Mouse (Mus musculus) G1E (cell line): ENCODE data around the gene Fads6. TPM values are rescaled to one million over a fixed set of nuclear protein-coding genes. Genes with fewer than 3 reads are reported as not detected.

Source experiments
- ATAC-seq: 2 replicates; pipeline ENCODE4 v1.8.0; 2016; ENCODE audit warnings: mild to moderate bottlenecking; ENCODE audit not compliant: insufficient number of reproducible peaks, poor library complexity, low FRiP score, severe bottlenecking; ENCODE audit errors: extremely low read depth
- DNase-seq: peaks from one replicate; pipeline ENCODE4 v3.0.0; 2012; ENCODE audit warnings: low spot score
- H3K27me3 ChIP-seq: 2 replicates; pipeline ENCODE4 v1.6.1; 2012; ENCODE audit warnings: mild to moderate bottlenecking, low read length, inconsistent platforms; ENCODE audit not compliant: insufficient read depth
- H3K36me3 ChIP-seq: replicated peaks from 2 replicates; pipeline ENCODE3; 2012; ENCODE audit warnings: mild to moderate bottlenecking, inconsistent platforms
- H3K4me1 ChIP-seq: 2 replicates; pipeline ENCODE4 v1.6.1; 2012; ENCODE audit warnings: low read depth, low read length, inconsistent platforms, mixed read lengths; ENCODE audit not compliant: insufficient read depth
- H3K4me3 ChIP-seq: 2 replicates; pipeline ENCODE4 v1.5.1; 2012; ENCODE audit warnings: low read depth, mild to moderate bottlenecking, inconsistent platforms, low read length, moderate library complexity, mixed read lengths
- H3K9me3 ChIP-seq: replicated peaks from 2 replicates; pipeline ENCODE4 v1.6.1; 2012; ENCODE audit warnings: inconsistent platforms
- CTCF ChIP-seq: IDR thresholded peaks from 2 replicates; pipeline ENCODE4 v1.5.1; 2012; ENCODE audit warnings: low read depth, low read length, inconsistent platforms, mixed read lengths
- GATA1 ChIP-seq: IDR thresholded peaks from 2 replicates; pipeline ENCODE4 v1.6.1; 2012; ENCODE audit warnings: borderline replicate concordance, low read length, inconsistent platforms, mixed read lengths
- GATA2 ChIP-seq: IDR thresholded peaks from 2 replicates; pipeline ENCODE4 v1.6.1; 2012; ENCODE audit warnings: low read depth, low read length, inconsistent platforms, borderline replicate concordance
- POLR2AphosphoS5 ChIP-seq: IDR thresholded peaks from 2 replicates; pipeline ENCODE4 v1.6.1; 2012; ENCODE audit warnings: low read depth, low read length, inconsistent platforms; ENCODE audit not compliant: insufficient replicate concordance
- TAL1 ChIP-seq: conservative IDR thresholded peaks from 2 replicates; pipeline ENCODE4 v1.6.1; 2012; ENCODE audit warnings: low read depth, low read length, inconsistent platforms, mixed read lengths
- polyA plus RNA-seq: library from polyadenylated mRNA; stranded (reverse); fragments of >175 nt; gene quantifications from 2 replicates; pipeline ENCODE4 v1.2.3, GENCODE M21; 2012
- total RNA-seq, 2 experiments: library from RNA; stranded (forward) in 1 of 2; stranded (reverse) in 1 of 2; fragments of 200-1000 nt in 1 of 2; fragments of >200 nt in 1 of 2; fragmentation: Nextera tagmentation in 1 of 2; gene quantifications; 2 replicates each; pipeline ENCODE4 v1.2.3; 2014 to 2017

Fads6 gene
- total RNA-seq (2014; fragmentation: Nextera tagmentation) (not detected in 2 replicates), total RNA-seq (2017) (0.06 and 0.38 TPM in 2 replicates), polyA plus RNA-seq (not detected in 2 replicates)

DNA sequence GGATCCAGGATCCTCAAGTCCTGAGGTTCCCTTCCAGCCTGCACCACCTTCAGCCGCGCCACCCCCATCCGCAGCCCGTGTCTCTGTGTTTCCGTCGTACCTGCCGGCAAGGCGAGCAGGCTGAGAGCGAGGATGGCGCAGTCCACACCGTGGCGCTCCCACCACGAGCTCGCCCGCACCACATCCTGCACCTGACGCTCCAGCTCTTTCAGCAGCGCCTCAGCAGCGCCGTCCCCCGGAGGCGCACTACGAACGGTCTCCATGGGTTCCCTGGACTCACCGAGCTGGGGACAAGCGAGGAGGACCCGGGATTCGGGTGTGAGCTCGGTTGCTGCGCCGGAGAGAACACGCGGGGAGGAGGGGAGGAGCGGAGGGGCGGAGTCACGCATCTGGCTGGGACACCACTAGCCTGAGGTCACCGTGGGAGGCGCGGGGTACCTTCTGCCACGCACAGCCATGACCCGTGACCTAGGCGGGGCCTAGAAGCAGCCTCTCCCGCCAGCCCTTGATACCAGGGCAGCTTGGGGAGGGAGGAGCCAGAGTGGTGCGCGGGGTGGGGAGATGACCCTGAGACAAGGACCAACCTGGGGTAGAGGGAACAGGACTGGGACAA lies at the start of gene Fads6:
Gene Fads6, minus strand, starts transcription at position 450 of the 613 bp plus-strand sequence.
- Histone ChIP-seq H3K27me3 (peaks cover 34% of the 10 kb centered on the region), H3K4me1 (peaks cover 4% of the 10 kb centered on the region; the same call in 1 of the 2 replicates), H3K9me3 (0 out of 2 replicates have a peak, but pooled peaks cover 2% of the 10 kb centered on the region), H3K36me3 (no peaks in the 10 kb centered on the region), H3K4me3 (peak within 1 kb of the TSS; percentile 11)
- ATAC-seq (no peak), DNase-seq (no peak)
- no peak for TF ChIP-seq POLR2AphosphoS5
- TF ChIP-seq GATA2: no peak
- no peak for TF ChIP-seq TAL1
- TF ChIP-seq CTCF: no peak
- TF ChIP-seq GATA1: no peak

DNA sequence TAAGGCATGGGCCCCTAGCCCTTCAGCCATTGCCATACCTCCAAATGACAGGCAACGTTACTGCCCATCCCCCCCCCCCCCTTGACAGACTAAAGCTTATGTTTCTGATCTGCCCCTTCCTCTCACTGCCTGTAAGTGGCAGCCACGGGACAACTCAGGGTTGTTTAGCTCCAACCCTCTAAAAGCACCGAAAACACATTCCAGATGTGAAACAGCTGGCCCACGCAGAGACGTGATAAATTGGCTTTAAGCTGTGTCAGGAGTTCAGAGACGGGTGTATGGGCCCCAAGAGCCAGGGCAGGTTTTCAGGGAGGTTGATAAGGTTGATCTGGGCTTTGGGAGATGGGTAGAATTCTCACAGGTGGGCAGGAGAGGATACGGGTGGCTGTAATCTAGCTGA lies 48.1 kb upstream of the Fads6 start:
- TF ChIP-seq TAL1: no peak
- TF ChIP-seq GATA1: no peak
- TF ChIP-seq POLR2AphosphoS5: no peak
- no peak for TF ChIP-seq GATA2
- no peak for TF ChIP-seq CTCF
- peaks cover 9% of the 10 kb centered on the region; the same call in 1 of the 2 replicates for H3K4me1 ChIP-seq
- ATAC-seq (no peak), DNase-seq (no peak)
- H3K27me3 ChIP-seq: peaks cover 51% of the 10 kb centered on the region
- no peaks in the 10 kb centered on the region for H3K36me3 ChIP-seq
- no peak overlapping the region for H3K4me3 ChIP-seq
- H3K9me3 ChIP-seq: no peaks in the 10 kb centered on the region

DNA sequence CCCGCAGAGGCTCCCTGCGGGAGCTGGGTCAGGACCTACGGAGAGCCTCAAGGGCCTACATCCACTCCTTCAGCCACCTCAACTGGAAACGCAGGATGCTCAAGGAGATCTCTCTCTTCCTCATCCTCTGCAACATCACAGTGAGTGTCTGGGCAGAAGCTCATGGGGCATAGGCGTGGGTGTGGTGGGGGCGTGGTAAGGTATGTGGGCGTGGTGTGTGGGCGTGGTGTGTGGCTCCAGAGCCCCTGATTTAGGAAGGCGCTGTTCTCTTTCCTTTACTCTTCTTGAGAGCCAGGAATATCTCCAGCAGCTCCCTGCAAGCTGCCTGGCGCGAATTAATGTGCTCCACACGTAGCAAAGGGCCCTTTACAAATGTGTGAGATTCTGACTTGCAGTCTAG lies 47.5 kb upstream of the Fads6 start:
- Histone ChIP-seq H3K4me1 (peaks cover 9% of the 10 kb centered on the region; the same call in 1 of the 2 replicates), H3K4me3 (no peak overlapping the region), H3K36me3 (no peaks in the 10 kb centered on the region), H3K27me3 (peaks cover 45% of the 10 kb centered on the region), H3K9me3 (no peaks in the 10 kb centered on the region)
- TF ChIP-seq GATA1 (no peak), POLR2AphosphoS5 (no peak), CTCF (no peak), TAL1 (no peak)
- DNase-seq: no peak
- ATAC-seq: no peak

DNA sequence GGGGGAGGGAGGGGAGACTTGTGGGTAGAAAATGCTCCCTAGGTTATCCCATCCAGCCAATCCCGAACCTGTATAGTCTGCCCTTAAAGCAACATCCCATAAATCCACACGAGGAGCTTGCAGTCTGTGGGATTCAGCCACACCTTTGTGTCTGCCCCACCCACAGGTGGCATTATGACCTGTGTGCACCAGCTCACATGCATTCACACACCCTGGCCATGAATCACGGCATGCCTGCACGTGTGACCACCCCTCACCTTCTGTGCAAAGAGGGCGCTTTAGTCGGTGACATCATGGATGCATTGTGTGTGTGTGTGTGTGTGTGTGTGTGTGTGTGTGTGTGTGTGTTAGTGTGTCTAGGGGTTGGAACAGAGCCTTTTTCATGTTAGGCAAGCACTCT lies 44.4 kb upstream of the Fads6 start:
- H3K4me3 ChIP-seq: no peak overlapping the region
- H3K27me3 ChIP-seq: peaks cover 36% of the 10 kb centered on the region
- no peak for TF ChIP-seq GATA2
- no peak for TF ChIP-seq GATA1
- no peak for TF ChIP-seq CTCF
- TF ChIP-seq TAL1: no peak
- no peak for TF ChIP-seq POLR2AphosphoS5
- DNase-seq (no peak), ATAC-seq (no peak)
- no peaks in the 10 kb centered on the region for H3K36me3 ChIP-seq
- peaks cover 3% of the 10 kb centered on the region; the same call in 1 of the 2 replicates for H3K4me1 ChIP-seq
- no peaks in the 10 kb centered on the region for H3K9me3 ChIP-seq

DNA sequence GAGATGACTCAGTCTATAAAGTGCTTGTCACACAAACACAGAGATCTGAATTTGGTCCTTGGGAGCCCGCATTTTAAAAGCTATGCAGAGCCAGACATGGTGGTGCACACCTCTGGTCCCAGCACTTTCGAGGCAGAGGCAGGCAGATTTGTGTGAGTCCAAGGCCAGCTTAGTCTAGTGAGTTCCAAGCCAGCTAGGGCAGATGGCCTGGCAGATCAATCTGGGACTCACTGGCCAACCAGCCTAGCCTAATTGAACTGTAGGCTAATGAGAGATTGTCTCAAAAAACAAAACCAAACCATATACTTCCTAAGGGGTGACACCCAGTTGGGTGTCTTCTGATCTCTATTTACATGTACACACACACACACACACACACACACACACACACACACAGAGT lies 43.8 kb upstream of the Fads6 start:
- H3K36me3 ChIP-seq: no peaks in the 10 kb centered on the region
- ATAC-seq: no peak
- H3K9me3 ChIP-seq: no peaks in the 10 kb centered on the region
- H3K4me1 ChIP-seq: peaks cover 3% of the 10 kb centered on the region; the same call in 1 of the 2 replicates
- no peak for DNase-seq
- peaks cover 31% of the 10 kb centered on the region for H3K27me3 ChIP-seq
- H3K4me3 ChIP-seq: no peak overlapping the region
- TF ChIP-seq GATA1 (no peak), CTCF (no peak), GATA2 (no peak), POLR2AphosphoS5 (no peak), TAL1 (no peak)

DNA sequence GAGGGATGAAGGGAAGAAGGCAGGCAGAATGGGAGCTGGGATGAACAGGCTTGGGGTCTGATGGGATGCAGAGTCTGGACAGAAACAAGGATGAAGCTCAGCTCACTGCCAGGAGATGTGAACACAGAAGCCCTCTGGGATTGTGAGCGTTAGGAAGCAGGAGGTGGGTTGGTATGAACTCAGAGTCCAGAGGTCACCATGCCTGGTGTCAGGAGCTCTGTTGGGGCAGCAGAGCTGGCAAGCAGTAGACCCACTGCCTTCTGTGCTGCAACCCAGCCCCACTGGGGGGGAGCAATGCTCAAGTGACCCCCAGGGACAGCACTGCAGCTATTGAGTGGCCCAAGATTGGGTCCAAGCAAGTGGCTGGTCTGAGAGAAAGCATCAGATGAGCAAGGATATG lies 40.4 kb upstream of the Fads6 start:
- DNase-seq: no peak
- Histone ChIP-seq H3K4me1 (no peaks in the 10 kb centered on the region), H3K27me3 (peaks cover 12% of the 10 kb centered on the region), H3K9me3 (no peaks in the 10 kb centered on the region), H3K4me3 (no peak overlapping the region), H3K36me3 (no peaks in the 10 kb centered on the region)
- TF ChIP-seq GATA1 (no peak), TAL1 (no peak), GATA2 (no peak), POLR2AphosphoS5 (no peak), CTCF (no peak)
- no peak for ATAC-seq

DNA sequence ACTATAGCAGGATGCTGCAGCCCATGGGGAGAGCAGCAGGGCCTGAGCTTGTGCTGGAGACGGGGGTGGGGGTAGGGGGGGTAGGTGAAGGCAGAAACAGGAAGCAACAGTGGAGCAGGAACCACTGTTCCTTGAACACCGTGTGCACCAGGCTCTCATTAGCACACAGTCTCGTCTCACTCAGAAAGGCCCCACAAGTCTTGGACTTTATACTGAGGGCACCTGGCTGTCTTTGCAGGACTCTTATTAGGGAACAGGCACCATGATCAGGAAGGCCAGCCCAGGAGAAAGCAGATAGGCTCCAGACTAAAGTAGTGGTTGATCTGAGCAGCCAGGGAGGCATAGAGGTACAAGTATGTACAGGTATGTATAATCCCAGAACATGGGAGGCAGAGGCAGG lies 39.9 kb upstream of the Fads6 start:
- Histone ChIP-seq H3K4me3 (no peak overlapping the region), H3K4me1 (no peaks in the 10 kb centered on the region), H3K9me3 (no peaks in the 10 kb centered on the region), H3K27me3 (peaks cover 12% of the 10 kb centered on the region), H3K36me3 (no peaks in the 10 kb centered on the region)
- DNase-seq (no peak), ATAC-seq (no peak)
- TF ChIP-seq GATA1 (no peak), TAL1 (no peak), POLR2AphosphoS5 (no peak), CTCF (no peak), GATA2 (no peak)
